Mouse (Mus musculus) heart, postnatal 0 days (tissue): ENCODE measurements around the gene Abi1.

Experiments used
- CTCF ChIP-seq: IDR thresholded peaks from 2 replicates; pipeline ENCODE4 v1.5.1; 2016; ENCODE audit warnings: antibody characterized with exemption, control low read depth, low read depth
- EP300 ChIP-seq: IDR thresholded peaks from 2 replicates; pipeline ENCODE4 v1.6.1; 2016; ENCODE audit warnings: antibody characterized with exemption, low read depth

DNA sequence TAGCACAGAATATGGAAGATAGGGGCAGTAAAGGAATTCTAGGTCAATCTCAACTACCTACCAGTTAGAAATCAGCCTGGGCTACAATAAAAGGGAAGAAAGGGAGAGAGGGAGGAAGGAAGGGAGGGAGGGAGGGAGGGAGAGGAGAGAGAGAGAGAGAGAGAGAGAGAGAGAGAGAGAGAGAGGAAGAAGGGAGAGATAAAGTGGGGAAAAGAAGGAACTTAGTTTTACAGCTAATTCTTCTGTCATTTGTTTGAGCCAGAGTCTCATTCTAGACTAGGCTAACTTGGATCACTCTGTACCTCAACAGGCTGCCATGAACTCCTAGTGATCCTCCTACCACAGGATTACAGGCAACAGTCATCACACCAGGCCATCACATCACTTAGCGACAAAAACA lies 4.6 kb downstream of the Abi1 start:
- TF ChIP-seq CTCF (no peak), EP300 (no peak)
